Mouse (Mus musculus): ENCODE data around the gene Bglap2. TPM values are rescaled to one million over a fixed set of nuclear protein-coding genes. Genes with fewer than 3 reads are reported as not detected.
A peak's percentile ranks its signal among the peaks of the same experiment; 100 is the strongest.

Bglap2 gene
- polyA plus RNA-seq, 1 experiment from 2014 or later: not detected

- WGBS: 84% methylated on average over 2 of the region's 2 CpGs
- H3K27ac ChIP-seq: no peak overlapping the region; the same call in 1 of the 2 replicates
- ATAC-seq (ENCODE audit: low FRiP score, low read depth): no peak
- no peak overlapping the region for H3K9ac ChIP-seq
- H3K36me3 ChIP-seq: peaks cover 60% of the 10 kb centered on the region
- H3K27me3 ChIP-seq: peaks cover 26% of the 10 kb centered on the region
- no peak overlapping the region for H3K4me3 ChIP-seq
- peaks cover 9% of the 10 kb centered on the region for H3K4me1 ChIP-seq
- no peak overlapping the region for H3K4me2 ChIP-seq (replicated peaks)
- H3K9me3 ChIP-seq: no peaks in the 10 kb centered on the region
Observed at GRCm38 (mm10) chr3:88361612-88362313, 16.7 kb downstream of the Bglap2 start.

DNA sequence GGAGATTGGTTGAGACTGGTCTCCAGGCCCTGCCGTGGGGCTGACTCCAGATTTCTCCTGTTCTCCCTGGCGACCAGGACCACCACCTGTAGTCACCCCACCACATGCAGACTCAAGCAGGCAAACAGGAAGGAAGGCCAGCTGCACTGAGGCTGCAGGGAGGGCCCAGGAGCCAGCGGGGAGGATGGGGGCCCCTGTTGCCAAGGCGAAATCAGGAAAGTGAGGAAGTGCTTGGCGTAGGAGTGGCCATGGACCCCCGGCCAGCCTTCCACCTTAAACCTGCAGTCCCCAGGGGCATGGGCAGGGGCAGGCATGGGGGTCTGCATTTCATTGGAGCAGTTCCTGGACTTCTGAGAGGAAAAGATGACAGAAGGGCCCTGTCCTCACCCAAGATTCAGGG, 17.4 kb downstream of the Bglap2 start:
- peaks cover 67% of the 10 kb centered on the region for H3K36me3 ChIP-seq
- no peak overlapping the region for H3K4me3 ChIP-seq
- no peak overlapping the region for H3K27ac ChIP-seq
- 77% methylated on average over 6 of the region's 6 CpGs for WGBS
- H3K9ac ChIP-seq: no peak overlapping the region
- no peaks in the 10 kb centered on the region for H3K9me3 ChIP-seq
- peaks cover 9% of the 10 kb centered on the region for H3K4me1 ChIP-seq
- peaks cover 21% of the 10 kb centered on the region for H3K27me3 ChIP-seq
- H3K4me2 ChIP-seq (replicated peaks): no peak overlapping the region
- ATAC-seq (ENCODE audit: low FRiP score, low read depth): no peak

DNA sequence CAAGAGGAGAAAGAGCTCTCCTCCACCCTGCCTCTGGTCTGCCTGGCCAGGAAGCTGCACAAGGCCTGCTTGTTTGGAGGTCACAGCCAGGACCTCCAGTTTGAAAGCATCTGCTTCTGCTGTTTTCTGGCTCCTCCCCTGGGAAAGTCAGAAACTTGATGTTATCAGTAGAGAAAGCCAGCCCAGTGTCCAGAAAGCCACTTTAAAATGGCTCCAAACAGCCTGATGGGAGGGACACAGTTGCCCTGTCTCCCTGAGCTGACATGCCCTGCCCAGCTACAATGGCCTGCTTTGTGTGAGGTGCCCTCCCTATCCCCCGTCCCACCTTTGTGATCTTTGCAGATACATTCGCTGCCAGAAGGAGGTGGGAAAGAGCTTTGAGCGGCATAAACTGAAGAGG, 18.5 kb downstream of the Bglap2 start:
- peaks cover 78% of the 10 kb centered on the region for H3K36me3 ChIP-seq
- peaks cover 9% of the 10 kb centered on the region for H3K4me1 ChIP-seq
- no peak overlapping the region for H3K27ac ChIP-seq
- ATAC-seq (ENCODE audit: low FRiP score, low read depth): no peak
- no peak overlapping the region for H3K9ac ChIP-seq
- no peak overlapping the region for H3K4me3 ChIP-seq
- peaks cover 10% of the 10 kb centered on the region for H3K27me3 ChIP-seq
- no peak overlapping the region for H3K4me2 ChIP-seq (replicated peaks)
- H3K9me3 ChIP-seq: no peaks in the 10 kb centered on the region
- 79% methylated on average over 3 of the region's 3 CpGs for WGBS

GRCm38 (mm10) chr3:88359584-88359983, 18.9 kb downstream of the Bglap2 start:
- ATAC-seq (ENCODE audit: low FRiP score, low read depth): no peak
- Histone ChIP-seq H3K27me3 (peaks cover 6% of the 10 kb centered on the region), H3K9me3 (no peaks in the 10 kb centered on the region), H3K4me2 (replicated peaks) (no peak overlapping the region), H3K9ac (no peak overlapping the region), H3K27ac (no peak overlapping the region), H3K4me3 (no peak overlapping the region), H3K4me1 (peaks cover 5% of the 10 kb centered on the region), H3K36me3 (peaks cover 82% of the 10 kb centered on the region)
- 74% methylated on average over 5 of the region's 5 CpGs for WGBS

DNA sequence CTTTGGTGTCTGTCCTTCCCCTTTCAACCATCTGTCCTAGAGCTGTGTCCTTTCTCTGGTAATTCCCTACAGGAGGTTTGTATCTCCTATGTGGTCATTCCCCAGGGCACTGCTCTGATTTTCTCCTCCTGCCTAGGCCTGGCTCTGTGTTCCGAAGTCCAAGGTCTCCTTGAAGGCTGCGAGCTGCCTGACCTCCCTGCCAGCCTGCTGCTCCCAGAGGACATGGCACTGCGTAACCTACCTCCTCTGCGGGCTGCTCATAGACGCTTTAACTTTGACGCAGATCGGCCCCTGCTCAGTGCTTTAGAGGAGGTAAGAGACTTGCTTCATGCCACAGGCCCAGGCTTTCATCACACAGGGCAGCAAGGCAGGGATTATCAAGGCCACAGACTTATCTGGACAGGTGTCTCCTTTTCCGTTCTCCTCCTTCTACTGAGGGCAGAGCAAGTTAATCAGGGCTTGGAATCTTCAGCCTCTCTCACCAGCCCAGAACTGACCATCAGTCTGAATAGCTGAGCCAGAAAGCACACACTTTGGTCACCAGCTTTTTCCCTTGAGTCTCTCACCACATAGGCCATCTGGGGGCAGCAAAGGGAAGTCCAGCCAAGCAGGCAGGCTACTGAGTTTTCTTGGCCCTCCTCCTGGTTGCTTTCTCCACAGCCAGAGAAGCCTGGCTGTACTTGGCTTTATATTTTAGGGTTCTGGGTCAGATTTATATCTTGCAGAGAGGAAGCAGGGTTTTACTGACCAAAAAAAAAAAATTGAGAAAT, 23.9 kb downstream of the Bglap2 start:
- Histone ChIP-seq H3K4me2 (replicated peaks) (no peak overlapping the region), H3K36me3 (peaks cover 100% of the 10 kb centered on the region)
- whole genome bisulfite sequencing: 94% methylated on average over 8 of the region's 8 CpGs

DNA sequence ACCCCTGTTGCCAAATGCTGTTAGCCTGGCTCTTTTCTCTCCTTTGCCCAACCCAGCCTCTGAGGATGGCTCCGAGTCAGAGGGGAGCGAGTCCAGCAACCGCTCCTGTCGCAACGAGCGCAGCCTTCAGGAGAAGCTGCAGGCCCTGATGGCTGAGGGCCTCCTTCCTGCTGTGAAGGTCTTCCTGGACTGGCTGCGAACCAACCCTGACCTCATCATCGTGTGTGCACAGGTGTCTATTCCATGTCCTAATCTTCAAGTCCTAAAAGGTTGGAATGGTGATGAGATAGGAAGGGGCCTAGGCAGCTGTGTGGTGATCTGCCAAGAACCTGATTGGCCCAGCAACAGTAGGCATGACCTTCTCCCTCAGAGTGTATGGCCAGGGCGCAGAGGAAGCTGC, 25.6 kb downstream of the Bglap2 start:
- Histone ChIP-seq H3K4me2 (replicated peaks) (no peak overlapping the region), H3K4me1 (no peaks in the 10 kb centered on the region), H3K27ac (no peak overlapping the region), H3K9ac (no peak overlapping the region), H3K36me3 (peaks cover 100% of the 10 kb centered on the region), H3K4me3 (no peak overlapping the region), H3K27me3 (no peaks in the 10 kb centered on the region), H3K9me3 (no peaks in the 10 kb centered on the region)
- no peak for ATAC-seq (ENCODE audit: low FRiP score, low read depth)
- 90% methylated on average over 9 of the region's 9 CpGs for WGBS

More for the DNA sequence above, 23.9 kb downstream of the Bglap2 start:
- no peak for ATAC-seq (ENCODE audit: low FRiP score, low read depth)
- no peaks in the 10 kb centered on the region for H3K27me3 ChIP-seq
- no peak overlapping the region for H3K4me3 ChIP-seq
- H3K9ac ChIP-seq: 0 out of 2 replicates have a peak overlapping the region, but pooled peaks have one; percentile 21
- no peaks in the 10 kb centered on the region for H3K9me3 ChIP-seq
- no peaks in the 10 kb centered on the region for H3K4me1 ChIP-seq
- H3K27ac ChIP-seq: no peak overlapping the region

- no peaks in the 10 kb centered on the region for H3K9me3 ChIP-seq
- H3K4me2 ChIP-seq (replicated peaks): no peak overlapping the region
- no peaks in the 10 kb centered on the region for H3K27me3 ChIP-seq
- H3K4me3 ChIP-seq: no peak overlapping the region
- peaks cover 100% of the 10 kb centered on the region for H3K36me3 ChIP-seq
- H3K9ac ChIP-seq: no peak overlapping the region
- 91% methylated on average over 13 of the region's 13 CpGs for WGBS
- H3K4me1 ChIP-seq: no peaks in the 10 kb centered on the region
- no peak overlapping the region for H3K27ac ChIP-seq
- ATAC-seq (ENCODE audit: low FRiP score, low read depth): no peak
Observed at GRCm38 (mm10) chr3:88350732-88351131, 27.8 kb downstream of the Bglap2 start.

DNA sequence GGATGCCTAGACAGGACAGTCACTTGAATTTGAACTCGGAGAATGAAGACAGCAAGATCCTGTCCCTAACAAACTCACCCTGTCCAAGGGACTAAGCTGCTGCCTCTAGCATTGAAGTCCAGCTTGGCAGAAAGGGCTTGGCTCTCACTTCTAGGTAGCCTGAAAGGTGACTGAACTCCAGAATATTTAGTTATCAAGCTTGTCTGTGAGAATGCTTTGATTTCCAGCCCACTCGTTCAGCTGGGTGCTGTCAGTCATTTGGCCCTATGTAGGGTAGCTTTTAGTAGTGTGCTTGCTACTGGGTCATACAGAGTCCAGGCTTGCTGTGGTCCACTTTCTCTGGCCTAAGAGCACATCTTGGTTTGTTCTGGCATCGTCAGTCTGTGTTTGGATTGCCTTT, 39.5 kb downstream of the Bglap2 start:
- Histone ChIP-seq H3K4me1 (peaks cover 23% of the 10 kb centered on the region), H3K36me3 (peaks cover 31% of the 10 kb centered on the region), H3K9me3 (no peaks in the 10 kb centered on the region), H3K9ac (no peak overlapping the region), H3K27me3 (no peaks in the 10 kb centered on the region), H3K27ac (no peak overlapping the region), H3K4me3 (no peak overlapping the region), H3K4me2 (replicated peaks) (no peak overlapping the region)
- WGBS: 83% methylated on average over 3 of the region's 3 CpGs
- no peak for ATAC-seq (ENCODE audit: low FRiP score, low read depth)

GRCm38 (mm10) chr3:88338316-88338715, 40.2 kb downstream of the Bglap2 start:
- H3K9ac ChIP-seq: no peak overlapping the region
- no peaks in the 10 kb centered on the region for H3K27me3 ChIP-seq
- H3K36me3 ChIP-seq: peaks cover 24% of the 10 kb centered on the region
- H3K4me2 ChIP-seq (replicated peaks): no peak overlapping the region
- H3K4me3 ChIP-seq: no peak overlapping the region
- ATAC-seq (ENCODE audit: low FRiP score, low read depth): no peak
- no peaks in the 10 kb centered on the region for H3K9me3 ChIP-seq
- H3K4me1 ChIP-seq: peaks cover 23% of the 10 kb centered on the region
- H3K27ac ChIP-seq: no peak overlapping the region
- 90% methylated on average over 7 of the region's 7 CpGs for WGBS

- H3K27ac ChIP-seq: peak overlapping the region; percentile 6; the same call in 1 of the 2 replicates
- H3K9ac ChIP-seq: peak overlapping the region; percentile 57
- peaks cover 16% of the 10 kb centered on the region for H3K36me3 ChIP-seq
- H3K27me3 ChIP-seq: no peaks in the 10 kb centered on the region
- peak overlapping the region; percentile 76 for H3K4me3 ChIP-seq
- H3K4me2 ChIP-seq (replicated peaks): peak overlapping the region; percentile 74
- 86% methylated on average over 11 of the region's 11 CpGs for WGBS
- H3K4me1 ChIP-seq: peaks cover 23% of the 10 kb centered on the region
- ATAC-seq (ENCODE audit: low FRiP score, low read depth): no peak
- H3K9me3 ChIP-seq: no peaks in the 10 kb centered on the region
Observed at GRCm38 (mm10) chr3:88337367-88338020, 41.0 kb downstream of the Bglap2 start.

DNA sequence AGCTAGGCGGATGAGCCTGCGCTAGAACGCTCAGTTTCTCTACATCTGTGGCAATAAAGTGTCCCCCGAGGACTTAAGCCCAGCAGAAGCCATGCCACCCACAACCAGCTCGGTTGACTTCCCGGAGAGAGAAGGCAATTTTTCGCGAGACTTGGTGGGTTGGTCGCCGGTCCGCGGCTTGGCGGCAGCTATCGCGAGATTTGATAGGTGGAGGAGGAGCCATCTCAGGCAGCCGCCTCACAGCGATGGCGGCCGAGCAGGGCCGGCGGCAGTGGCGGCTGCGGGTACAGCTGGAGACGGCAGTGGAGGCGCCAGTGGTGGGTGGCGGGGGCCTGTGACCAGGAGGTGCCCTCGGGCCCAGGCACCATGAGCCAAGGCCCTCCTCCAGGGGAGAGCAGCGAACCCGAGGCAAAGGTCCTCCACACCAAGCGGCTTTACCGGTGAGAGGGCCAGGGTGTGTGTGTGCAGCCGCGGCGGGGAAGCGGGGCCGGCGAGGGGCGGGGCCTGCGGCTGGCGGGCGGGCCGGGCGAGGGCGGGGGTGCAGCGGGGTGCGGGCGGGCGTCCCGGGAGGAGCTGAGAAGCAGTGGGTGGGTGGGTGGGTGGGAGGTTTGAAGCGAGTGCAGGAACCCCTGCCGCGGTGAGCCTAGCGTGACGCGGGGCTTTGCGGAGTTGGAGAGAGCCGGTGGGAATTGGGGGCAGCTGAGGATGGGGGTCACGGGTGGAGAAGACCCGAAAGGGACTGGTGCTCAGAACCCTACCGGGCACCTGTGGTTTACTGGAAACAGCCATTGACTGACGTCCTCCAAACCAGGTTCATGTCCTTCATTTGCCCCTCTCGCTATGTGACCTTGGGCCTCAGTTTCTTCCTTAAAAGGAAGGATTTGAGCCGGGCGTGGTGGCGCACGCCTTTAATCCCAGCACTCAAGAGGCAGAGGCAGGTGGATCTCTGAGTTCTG, 42.2 kb downstream of the Bglap2 start, which contains the start of the genes Tmem79 and Smg5:
TSS of gene Tmem79 (minus strand) at position 91 of the 956 bp plus-strand sequence.
TSS of gene Smg5 (plus strand) at position 203 of the 956 bp plus-strand sequence.
- Histone ChIP-seq H3K9me3 (no peaks in the 10 kb centered on the region), H3K27ac (peak within 1 kb of the TSS; percentile 90), H3K4me3 (peak within 1 kb of the TSS; percentile 76), H3K9ac (peak within 1 kb of the TSS; percentile 89), H3K4me2 (replicated peaks) (peak within 1 kb of the TSS; percentile 79), H3K4me1 (peaks cover 23% of the 10 kb centered on the region), H3K27me3 (no peaks in the 10 kb centered on the region), H3K36me3 (peaks cover 5% of the 10 kb centered on the region)
- ATAC-seq (ENCODE audit: low FRiP score, low read depth): peak; percentile 94
- WGBS: 3% methylated on average over 48 of the region's 66 CpGs

All from limb, embryonic 13.5 days (tissue).